Mouse (Mus musculus): ENCODE measurements at regions not wholly inside any gene's neighbourhood (a gene's known extent, or its start where the extent isn't known, plus 50 kb on each side); places are given as distances from the start of the nearest gene placed in this dataset.
"Not testable (repeated sequence)": the region's sequence is repeated elsewhere in the genome, so short reads cannot be mapped to it uniquely, and the experiment has no call there.

DNA sequence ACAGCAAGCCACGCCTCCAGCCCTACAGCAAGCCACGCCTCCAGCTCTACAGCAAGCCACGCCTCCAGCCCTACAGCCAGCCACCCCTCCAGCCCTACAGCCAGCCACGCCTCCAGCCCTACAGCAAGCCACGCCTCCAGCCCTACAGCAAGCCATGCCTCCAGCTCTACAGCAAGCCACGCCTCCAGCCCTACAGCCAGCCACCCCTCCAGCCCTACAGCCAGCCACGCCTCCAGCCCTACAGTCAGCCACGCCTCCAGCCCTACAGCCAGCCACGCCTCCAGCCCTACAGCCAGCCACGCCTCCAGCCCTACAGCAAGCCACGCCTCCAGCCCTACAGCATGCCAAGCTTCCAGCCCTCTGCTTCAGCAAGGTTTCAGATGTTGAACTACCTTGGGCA is 145.8 kb upstream of the Arglu1 start:
- TF ChIP-seq CTCF, EP300 (IDR thresholded peaks at IDR 0.05; ENCODE audit: low read depth): not testable (repeated sequence)
